Mouse (Mus musculus): ENCODE measurements around the gene Rhox7a.
"Not testable (repeated sequence)": the region's sequence is repeated elsewhere in the genome, so short reads cannot be mapped to it uniquely, and the experiment has no call there.

Gene Rhox7a

GRCm38 (mm10) chrX:37831386-37831785 lies at the start of gene Rhox7a:
Rhox7a (plus strand) TSS chrX:37831686.
- not testable (repeated sequence) for DNase-seq

- no peak for DNase-seq
These were observed 24.0 kb upstream of the Rhox7a start for GRCm38 (mm10) chrX:37807286-37808080.

GRCm38 (mm10) chrX:37809396-37809795 lies 22.1 kb upstream of the Rhox7a start:
- no peak for DNase-seq

- DNase-seq: peak; percentile 16
These were observed 20.3 kb upstream of the Rhox7a start for GRCm38 (mm10) chrX:37811179-37811578.

GRCm38 (mm10) chrX:37815665-37816064 lies 15.8 kb upstream of the Rhox7a start:
- DNase-seq: no peak

GRCm38 (mm10) chrX:37826610-37827009 lies 4.9 kb upstream of the Rhox7a start, which contains the start of gene Rhox6:
Rhox6 (plus strand) TSS chrX:37826910.
- DNase-seq: not testable (repeated sequence)

GRCm38 (mm10) chrX:37871641-37872040 lies 40.2 kb downstream of the Rhox7a start:
- DNase-seq: no peak

GRCm38 (mm10) chrX:37878844-37879243 lies 47.4 kb downstream of the Rhox7a start, which contains the start of gene Rhox8:
Rhox8 (minus strand) TSS chrX:37878944.
- no peak for DNase-seq
